ENCODE assay signal across 12 mouse cellular contexts in the genomic region with DNA sequence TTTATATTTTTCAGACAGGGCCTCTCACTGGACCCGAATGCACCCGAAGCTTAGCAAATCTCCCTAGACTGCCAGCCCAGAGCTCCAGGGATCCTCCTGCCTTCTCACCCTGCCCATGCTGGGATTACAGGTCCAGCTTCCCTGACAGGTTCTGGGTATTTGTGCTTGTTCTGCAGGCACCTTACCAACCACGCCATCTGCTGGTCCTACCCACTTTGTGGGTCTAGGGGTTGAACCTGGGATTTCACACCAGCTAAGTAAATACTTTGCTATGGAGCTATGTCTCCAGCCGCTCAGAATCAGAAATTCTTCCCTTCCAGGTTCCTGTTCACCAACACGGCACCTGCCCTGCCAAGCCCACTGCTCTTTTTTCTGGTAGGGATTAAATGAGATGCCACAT. TPM values are rescaled to one million over a fixed set of nuclear protein-coding genes. Genes with fewer than 3 reads are reported as not detected.
DNase-seq lines count a peak whose midpoint lies in the region; ATAC-seq lines count a peak whose summit lies in the region.
"Had no signal": no experiment of that assay in that cellular context is flagged by ENCODE, and none has a peak within 500 bp of the region (broad histone marks: within the 10 kb centered on the region; RNA-seq: fewer than 3 reads in every experiment).

No protein-coding gene starts in this region.

- no peak for ATAC-seq in kidney, embryonic 16.5 days (ENCODE audit: low FRiP score, low TSS enrichment)

- H3K4me2 ChIP-seq in kidney, embryonic 16.5 days (replicated peaks; ENCODE audit: low read depth, low read length): no peak overlapping the region
- H3K4me2 ChIP-seq: kidney, embryonic 15.5 days; limb, embryonic 15.5 days had no signal

- H3K4me1 ChIP-seq in kidney, embryonic 16.5 days (ENCODE audit: insufficient read depth, low read length): no peaks in the 10 kb centered on the region
- H3K4me1 ChIP-seq: kidney, embryonic 15.5 days; limb, embryonic 15.5 days had no signal

- DNase-seq in kidney, postnatal 4 days: peak; percentile 15 to 21
- DNase-seq in thymus, postnatal 25 days: peak; percentile 22
- no peak for DNase-seq in thymus, adult 18-20 months
- peak; percentile 15 for DNase-seq in ZHBTc4 (ENCODE audit: low read depth, low spot score)
- DNase-seq in splenic B cell, adult 2 months (ENCODE audit: low read depth, low spot score): peak; percentile 15
- no peak for DNase-seq in spleen, adult 18-20 months
- DNase-seq: adrenal gland, adult 2 months had no signal

- no peak overlapping the region for H3K27ac ChIP-seq in kidney, embryonic 16.5 days (ENCODE audit: low read length)
- H3K27ac ChIP-seq: hindbrain, embryonic 10.5 days; kidney, embryonic 15.5 days; limb, embryonic 15.5 days had no signal

- WGBS in kidney, embryonic 16.5 days: 70% methylated on average over 5 of the region's 5 CpGs

- no peaks in the 10 kb centered on the region for H3K36me3 ChIP-seq in kidney, embryonic 16.5 days (ENCODE audit: insufficient read depth, low read length)
- H3K36me3 ChIP-seq in splenic B cell, adult 2 months (ENCODE audit: control insufficient read depth, insufficient read depth, low read length, poor library complexity, severe bottlenecking): no peaks in the 10 kb centered on the region
- H3K36me3 ChIP-seq: hindbrain, embryonic 10.5 days; kidney, embryonic 15.5 days; limb, embryonic 15.5 days had no signal

- H3K9me3 ChIP-seq in kidney, embryonic 16.5 days (ENCODE audit: low read length): no peaks in the 10 kb centered on the region
- H3K9me3 ChIP-seq: hindbrain, embryonic 10.5 days; kidney, embryonic 15.5 days; limb, embryonic 15.5 days had no signal

- no peak overlapping the region for H3K9ac ChIP-seq in kidney, embryonic 16.5 days (replicated peaks; ENCODE audit: low read length)
- H3K9ac ChIP-seq: kidney, embryonic 15.5 days; limb, embryonic 15.5 days had no signal

- no peak overlapping the region for H3K4me3 ChIP-seq in kidney, embryonic 16.5 days (ENCODE audit: low read length)
- H3K4me3 ChIP-seq: erythroblast, embryonic 14.5 days; hindbrain, embryonic 10.5 days; kidney, embryonic 15.5 days; limb, embryonic 15.5 days had no signal

- H3K27me3 ChIP-seq in kidney, embryonic 16.5 days (ENCODE audit: insufficient read depth, low read length): no peaks in the 10 kb centered on the region
- H3K27me3 ChIP-seq in splenic B cell, adult 2 months (ENCODE audit: control insufficient read depth, insufficient read depth, low read length, poor library complexity, severe bottlenecking): no peaks in the 10 kb centered on the region

RNA-seq across cellular contexts. Expression of a gene that starts 23.6 kb away (rescaled TPM):
- 0.46 and 0.62 TPM in 2 replicates for polyA plus RNA-seq in kidney, embryonic 16.5 days (2015; fragmentation: Nextera tagmentation; extraction: Ambion mirVana)
- polyA plus RNA-seq: erythroblast, embryonic 14.5 days had no signal

RNA-seq across cellular contexts. Expression of a gene that starts 49.3 kb away (rescaled TPM):
- 0.27 and 0.36 TPM in 2 replicates for polyA plus RNA-seq in kidney, embryonic 16.5 days (2015; fragmentation: Nextera tagmentation; extraction: Ambion mirVana)

Comparison
In these comparisons a context has a peak if more than half of its experiments do, and no peak if none do; other contexts are left out.
1. DNase-seq: peak in kidney, postnatal 4 days (2 of 2), thymus, postnatal 25 days (single experiment), ZHBTc4 (single experiment) and splenic B cell, adult 2 months (single experiment); none in thymus, adult 18-20 months (0 of 2) and spleen, adult 18-20 months (0 of 2).